Mouse (Mus musculus) adrenal gland, adult 18-20 months (tissue): ENCODE results near the gene Phldb2. TPM values are rescaled to one million over a fixed set of nuclear protein-coding genes. Genes with fewer than 3 reads are reported as not detected.
A peak's percentile ranks its signal among the peaks of the same experiment; 100 is the strongest.

Source experiments
- DNase-seq, 2 experiments: peaks; one replicate each; pipeline ENCODE4 v3.0.0; 2021 to 2022; ENCODE audit warnings: low spot score in 2 of 2
- long read RNA-seq, 2 experiments: library from polyadenylated mRNA; stranded (forward); transcript quantifications; one replicate each; pipeline ENCODE4 v2.0.0; 2021
- total RNA-seq, 2 experiments: library from RNA; stranded (reverse); gene quantifications; 1 replicate in 1 of 2; 2 replicates in 1 of 2; pipeline ENCODE4 v1.2.3; 2021

The Phldb2 gene
- 10 to 100 TPM; 13.8 to 27.4 TPM for total RNA-seq
- long read RNA-seq, experiment 1, full-length matches to known transcripts: 1 of 4 reads
- long read RNA-seq, experiment 1, partial matches to known transcripts: 0 of 4 reads
- long read RNA-seq, experiment 1, other reads (novel, unspliced or antisense): 3 of 4 reads
- long read RNA-seq, experiment 2, full-length matches to known transcripts: 3 of 28 reads
- long read RNA-seq, experiment 2, partial matches to known transcripts: 13 of 28 reads
- long read RNA-seq, experiment 2, other reads (novel, unspliced or antisense): 12 of 28 reads

GRCm38 (mm10) chr16:45953394-45953793, at the start of gene Phldb2:
Gene Phldb2 (minus strand): TSS chr16:45953598.
- DNase-seq: no peak

- no peak for DNase-seq
Measured at GRCm38 (mm10) chr16:46001550-46002166, 48.3 kb upstream of the Phldb2 start.

GRCm38 (mm10) chr16:46000976-46001375, 47.6 kb upstream of the Phldb2 start:
- no peak for DNase-seq

- no peak for DNase-seq
Measured at GRCm38 (mm10) chr16:45999374-46000191, 46.2 kb upstream of the Phldb2 start.

GRCm38 (mm10) chr16:45998231-45998630, 44.8 kb upstream of the Phldb2 start:
- DNase-seq: no peak

GRCm38 (mm10) chr16:45990901-45991676, 37.7 kb upstream of the Phldb2 start:
- no peak for DNase-seq

- no peak for DNase-seq
Measured at GRCm38 (mm10) chr16:45986236-45986635, 32.8 kb upstream of the Phldb2 start.

GRCm38 (mm10) chr16:45984610-45985606, 31.5 kb upstream of the Phldb2 start:
- no peak for DNase-seq

- DNase-seq: no peak
Measured at GRCm38 (mm10) chr16:45976251-45976650, 22.9 kb upstream of the Phldb2 start.

- no peak for DNase-seq
Measured at GRCm38 (mm10) chr16:45973959-45974686, 20.7 kb upstream of the Phldb2 start.

- DNase-seq: no peak
Measured at GRCm38 (mm10) chr16:45970187-45970586, 16.8 kb upstream of the Phldb2 start.

GRCm38 (mm10) chr16:45968716-45969115, 15.3 kb upstream of the Phldb2 start:
- no peak for DNase-seq

- DNase-seq: peak; percentile 75 to 76
Measured at GRCm38 (mm10) chr16:45967471-45967870, 14.1 kb upstream of the Phldb2 start.

- no peak for DNase-seq
Measured at GRCm38 (mm10) chr16:45966604-45967003, 13.2 kb upstream of the Phldb2 start.

- no peak for DNase-seq
Measured at GRCm38 (mm10) chr16:45964777-45965176, 11.4 kb upstream of the Phldb2 start.

GRCm38 (mm10) chr16:45963837-45964236, 10.4 kb upstream of the Phldb2 start:
- no peak for DNase-seq

GRCm38 (mm10) chr16:45963088-45963487, 9.7 kb upstream of the Phldb2 start:
- no peak for DNase-seq

- no peak for DNase-seq
Measured at GRCm38 (mm10) chr16:45960978-45961377, 7.6 kb upstream of the Phldb2 start.

GRCm38 (mm10) chr16:45956390-45956950, 3.1 kb upstream of the Phldb2 start:
- no peak for DNase-seq
